Mouse (Mus musculus) left cerebral cortex, adult 9 months (tissue): ENCODE measurements around the gene Armh4.

Experiments
- DNase-seq, 2 experiments: peaks; one replicate each; pipeline ENCODE4 v3.0.0; 2022; ENCODE audit warnings: low spot score in 2 of 2

The Armh4 gene

DNA sequence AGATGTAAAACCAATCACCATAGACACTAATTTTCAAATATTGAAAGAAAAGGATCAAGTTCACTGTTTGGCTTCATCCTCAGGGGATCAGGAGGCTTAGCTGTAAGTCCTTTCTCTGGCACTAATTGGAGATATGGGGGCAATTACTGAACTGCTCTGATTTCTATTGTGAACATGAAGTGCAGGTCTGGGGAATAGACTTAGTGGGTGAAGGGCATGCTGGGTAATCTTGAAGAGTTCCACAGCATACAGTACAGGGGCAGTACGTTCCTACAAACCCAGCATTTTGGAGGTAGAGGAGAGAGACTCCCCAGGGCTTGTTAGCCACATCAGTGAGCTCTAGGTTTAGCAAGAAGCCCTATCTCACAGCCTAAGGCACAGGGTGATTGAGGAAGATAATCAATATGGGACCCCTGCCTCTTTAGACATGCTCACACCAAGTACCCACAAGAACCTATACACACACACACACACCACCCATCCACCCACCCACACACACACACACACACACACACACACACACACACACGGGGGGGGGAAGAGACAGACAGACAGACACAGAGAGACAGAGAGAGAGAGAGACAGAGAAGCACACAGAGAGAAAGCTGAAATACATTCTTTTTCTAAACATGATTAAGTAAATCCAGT, 44.6 kb downstream of the Armh4 start:
- no peak for DNase-seq

DNA sequence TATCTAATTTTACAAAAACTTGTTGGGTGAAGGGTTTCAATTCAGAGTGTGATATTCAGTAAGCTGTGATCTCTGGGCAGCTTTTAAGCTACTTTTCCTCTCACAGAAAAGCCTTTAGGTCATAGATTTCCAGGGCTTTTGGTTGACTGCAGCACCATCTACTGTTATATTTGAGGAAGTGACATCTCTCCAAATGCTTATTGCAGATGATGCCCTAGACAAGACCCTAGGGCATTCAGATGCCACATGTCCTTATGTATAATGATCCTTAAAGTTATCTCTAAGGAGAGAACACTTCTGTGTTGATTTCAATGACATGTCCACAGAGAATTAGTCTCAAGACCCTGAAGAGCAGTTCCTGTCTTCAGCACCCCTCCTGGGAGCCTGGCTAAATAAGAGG, 49.2 kb downstream of the Armh4 start:
- peak in 1 of 2 experiments; percentile 15 for DNase-seq

DNA sequence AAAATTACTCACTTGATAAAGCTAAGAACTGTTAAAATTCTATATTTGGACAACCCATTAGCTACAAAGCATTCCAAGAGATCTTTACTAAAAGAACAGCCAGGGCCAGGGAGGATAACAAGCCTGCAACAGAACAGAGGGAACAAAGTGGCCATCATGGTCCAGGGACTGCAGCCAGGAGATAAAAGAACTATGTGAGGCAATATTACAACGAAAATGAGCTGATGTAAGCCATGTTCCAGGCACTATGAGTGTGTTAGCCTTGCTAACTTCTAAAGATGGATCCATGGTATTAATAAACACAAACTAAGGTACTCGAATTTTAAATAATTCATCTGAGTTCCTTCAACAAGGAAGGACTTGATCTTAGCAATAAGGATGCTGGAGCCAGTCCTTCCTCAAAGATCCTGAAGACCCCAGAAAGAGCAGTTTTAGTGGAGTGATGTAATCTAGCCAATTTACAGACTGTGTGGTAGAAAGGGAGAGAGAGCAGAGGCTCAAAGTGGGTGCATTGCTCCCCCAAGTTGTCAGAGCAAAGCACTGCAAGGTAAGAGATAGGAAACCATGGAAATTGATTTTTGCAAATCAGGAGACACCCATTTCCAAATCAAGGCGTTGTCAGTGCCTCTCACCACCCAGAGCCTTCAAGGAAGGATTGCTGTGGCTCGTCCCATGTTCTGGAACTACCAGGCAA, 59.7 kb downstream of the Armh4 start:
- DNase-seq, result peak in 1 of 2 experiments; percentile 34

- no peak for DNase-seq
Measured at GRCm38 (mm10) chr14:49722782-49723181, 60.4 kb downstream of the Armh4 start.

GRCm38 (mm10) chr14:49721281-49721680, 61.9 kb downstream of the Armh4 start:
- DNase-seq, result no peak

DNA sequence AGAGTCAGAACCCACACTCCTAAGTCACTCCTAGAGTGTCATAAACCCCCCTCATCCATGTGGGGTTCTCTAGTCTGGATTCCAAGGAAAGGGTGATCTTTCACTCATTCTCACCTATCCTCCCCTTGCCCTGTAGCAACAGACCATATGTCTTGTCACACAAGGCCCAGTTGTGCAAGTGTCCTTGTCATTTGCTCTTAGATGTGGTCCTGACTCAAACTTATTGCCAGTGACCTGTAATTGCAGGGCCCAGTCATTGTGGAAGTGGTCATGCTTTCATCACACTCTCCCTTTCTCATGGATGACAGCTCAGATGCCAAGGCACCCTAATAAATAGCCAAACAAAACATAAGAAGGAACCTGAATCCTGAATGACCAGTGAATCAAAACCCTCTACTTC, 63.5 kb downstream of the Armh4 start:
- DNase-seq, result no peak

DNA sequence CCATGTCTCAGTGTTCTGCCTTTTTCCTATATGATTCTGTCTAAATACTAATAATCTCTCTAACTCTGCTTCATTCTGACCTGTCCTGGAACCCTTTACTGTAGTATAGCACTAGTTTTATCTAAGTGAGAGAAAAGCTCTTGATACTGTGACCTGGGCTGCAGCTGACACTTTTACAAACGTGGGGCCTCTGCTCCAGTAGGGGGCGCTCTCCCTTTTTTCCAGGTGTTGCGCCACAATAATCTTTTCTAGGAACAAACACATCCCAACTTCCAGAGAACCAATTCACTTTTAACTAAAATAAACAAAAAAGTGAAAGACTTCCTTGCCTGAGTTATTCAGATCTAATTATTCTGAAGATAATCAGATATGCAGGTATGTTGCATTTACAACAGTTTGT, 72.2 kb downstream of the Armh4 start:
- no peak for DNase-seq

DNA sequence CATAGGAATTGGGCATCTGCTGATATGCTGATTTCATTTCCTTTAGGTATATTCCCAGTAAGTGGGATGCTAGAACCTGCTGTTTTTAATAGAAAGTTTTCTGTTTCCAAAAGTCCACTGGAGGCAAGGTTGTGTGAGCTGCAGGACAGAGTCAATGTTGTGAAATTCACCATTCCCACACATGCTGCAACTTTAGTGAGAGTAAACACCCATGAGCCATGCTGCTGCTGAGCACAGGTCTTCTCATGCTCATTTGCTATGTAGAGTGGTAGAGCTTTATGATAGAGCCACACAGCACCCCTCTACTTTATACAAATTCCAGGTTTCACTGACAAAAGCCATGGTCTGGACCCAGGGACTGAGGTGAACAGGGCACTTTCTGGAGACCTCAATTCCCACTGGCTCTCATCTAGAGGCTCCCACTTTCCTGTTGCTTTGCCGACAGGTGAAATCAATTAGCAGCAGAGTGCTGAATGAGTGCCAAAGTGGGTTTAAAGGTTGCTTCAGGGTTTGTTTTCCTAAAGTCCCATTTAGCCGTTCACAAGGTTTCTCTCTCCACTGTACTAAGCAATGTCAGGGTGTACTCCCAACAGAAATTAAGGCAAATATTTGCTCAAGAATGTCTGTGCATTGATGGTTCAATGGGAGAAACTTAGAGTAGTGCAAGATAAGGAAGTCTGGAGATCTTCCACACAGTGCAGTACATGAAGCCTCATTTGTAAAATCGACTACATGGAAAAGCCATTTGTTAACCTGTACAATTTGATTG, 79.6 kb downstream of the Armh4 start:
- no peak for DNase-seq

DNA sequence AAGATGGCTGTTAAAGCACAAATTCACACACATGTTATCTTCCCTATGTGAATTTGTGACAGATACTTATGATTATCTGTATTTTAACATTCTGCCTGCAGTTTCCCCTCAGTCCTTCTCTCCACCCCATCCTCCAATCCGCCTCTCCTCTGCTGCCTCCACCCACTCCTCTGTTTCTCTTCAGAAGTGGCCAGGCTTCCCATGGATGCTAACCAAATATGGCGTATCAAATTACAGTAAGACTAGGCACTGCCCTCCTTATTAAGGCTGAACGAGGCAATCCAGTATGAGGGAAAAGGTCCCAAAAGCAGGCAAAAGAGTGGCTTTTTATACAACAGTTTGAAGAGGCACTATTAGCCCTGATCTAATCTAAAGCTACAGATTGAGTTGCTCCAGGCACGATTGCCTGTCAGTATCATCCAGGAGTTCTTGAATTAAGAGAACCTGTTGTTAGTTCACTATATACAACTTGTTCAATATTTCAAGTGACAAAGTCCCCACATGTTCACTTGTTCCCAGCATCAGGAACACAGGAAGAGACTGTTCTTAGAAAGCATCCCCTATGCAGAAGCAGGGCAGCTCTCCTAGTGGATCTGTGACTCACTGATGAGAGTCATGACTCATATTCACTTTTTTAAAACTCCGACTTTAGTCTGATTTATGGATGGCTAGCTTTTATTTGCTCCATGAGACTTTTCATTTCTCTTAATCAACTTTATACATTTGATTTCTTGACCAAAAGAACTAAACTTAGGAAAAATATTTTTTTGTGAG, 103.5 kb downstream of the Armh4 start:
- no peak for DNase-seq

DNA sequence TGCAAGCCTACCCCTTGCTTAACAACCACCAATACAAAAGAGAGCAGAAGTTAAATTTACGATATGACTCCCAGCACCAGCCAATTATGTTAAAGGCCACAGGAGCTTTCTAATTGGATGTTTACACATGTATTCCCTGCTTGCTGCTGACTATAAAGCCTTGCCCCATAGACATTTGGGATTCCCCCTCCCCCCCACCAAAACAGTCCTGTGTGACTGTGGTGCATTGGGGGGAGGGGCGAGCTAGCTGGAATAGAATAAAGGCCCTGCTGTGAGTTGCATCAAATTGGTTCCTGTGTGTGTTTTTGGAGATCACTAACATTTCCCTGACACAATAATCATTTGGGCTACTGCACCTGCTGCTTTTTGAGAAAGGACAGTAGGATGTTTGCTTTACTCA, 106.6 kb downstream of the Armh4 start:
- DNase-seq, result no peak

- no peak for DNase-seq
Measured at GRCm38 (mm10) chr14:49660444-49660843, 122.7 kb downstream of the Armh4 start.

- DNase-seq, result no peak
Measured at GRCm38 (mm10) chr14:49649191-49649590, 134.0 kb downstream of the Armh4 start.

DNA sequence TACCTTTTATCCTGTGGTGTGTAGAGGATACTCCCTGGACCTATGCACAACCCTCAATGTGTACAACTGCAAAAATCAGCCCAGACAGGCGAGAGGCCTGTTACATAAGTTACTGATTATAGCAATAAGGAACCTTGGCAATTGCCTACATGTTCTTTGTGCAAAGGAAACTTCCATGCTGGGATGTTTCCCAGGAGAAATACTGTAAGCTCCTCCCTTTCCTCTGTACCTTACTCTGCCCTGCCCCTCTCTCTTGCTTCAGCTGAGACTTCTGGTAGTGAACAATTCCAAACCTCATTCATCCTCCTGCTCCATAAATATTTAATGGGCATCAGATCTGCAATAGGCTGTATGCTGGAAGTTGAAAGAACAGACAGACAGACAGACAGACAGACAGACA, 145.8 kb downstream of the Armh4 start:
- DNase-seq, result no peak

GRCm38 (mm10) chr14:49626055-49626454, 157.1 kb downstream of the Armh4 start:
- no peak for DNase-seq
